Mouse (Mus musculus) olfactory bulb, adult 2 months (tissue): ENCODE results near the gene Cracr2b. TPM values are rescaled to one million over a fixed set of nuclear protein-coding genes. Genes with fewer than 3 reads are reported as not detected.
A peak's percentile ranks its signal among the peaks of the same experiment; 100 is the strongest.

Source experiments
- H3K27ac ChIP-seq: fragments of 200-500 bp; 2 replicates; pipeline ENCODE4 v1.5.1; 2012; ENCODE audit warnings: low read depth, low read length; ENCODE audit not compliant: insufficient read depth
- H3K4me1 ChIP-seq: fragments of 200-500 bp; 2 replicates; pipeline ENCODE4 v1.6.1; 2012; ENCODE audit warnings: low read length; ENCODE audit not compliant: control insufficient read depth, insufficient read depth
- H3K4me3 ChIP-seq: fragments of 200-500 bp; 2 replicates; pipeline ENCODE4 v1.5.1; 2012; ENCODE audit warnings: mild to moderate bottlenecking, low read depth, low read length, moderate library complexity; ENCODE audit not compliant: insufficient read depth
- CTCF ChIP-seq: fragments of 200-500 bp; IDR thresholded peaks from 2 replicates; pipeline ENCODE4 v1.5.1; 2012; ENCODE audit warnings: low read depth, mild to moderate bottlenecking, low read length, moderate library complexity; ENCODE audit not compliant: insufficient read depth
- POLR2A ChIP-seq: fragments of 200-500 bp; IDR thresholded peaks from 2 replicates; pipeline ENCODE4 v1.6.1; 2012; ENCODE audit warnings: mild to moderate bottlenecking, low read depth, low read length, moderate library complexity; ENCODE audit not compliant: insufficient read depth
- WGBS: fragments of 180-500 bp; shearing (Covaris S2); methylation state at CpG from one replicate; pipeline ENCODE4 v1.1.7; 2018; 5-methylcytosine and 5-hydroxymethylcytosine counted together
- polyA plus RNA-seq: library from polyadenylated mRNA; stranded (reverse); fragments of >200 nt; gene quantifications from 2 replicates; pipeline ENCODE4 v1.2.4, GENCODE M21; 2012; ENCODE audit warnings: low replicate concordance; ENCODE audit not compliant: missing spikeins, insufficient read depth, insufficient read length

Cracr2b gene
- polyA plus RNA-seq, 1 experiment, result not detected

- Histone ChIP-seq H3K4me1 (peaks cover 38% of the 10 kb centered on the region), H3K4me3 (peak within 1 kb of the TSS; percentile 82), H3K27ac (peak within 1 kb of the TSS; percentile 81)
- WGBS, result 5% methylated on average over 53 of the region's 53 CpGs
- peak; percentile 87 for TF ChIP-seq CTCF
- peak; percentile 77 for TF ChIP-seq POLR2A
Observed at GRCm38 (mm10) chr7:141437178-141438120, 23.4 kb upstream of the Cracr2b start, which contains the start of gene Slc25a22. Gene Slc25a22 (minus strand): TSS chr7:141437892.

GRCm38 (mm10) chr7:141438201-141438968, 22.5 kb upstream of the Cracr2b start:
- Histone ChIP-seq H3K27ac (no peak overlapping the region), H3K4me3 (no peak overlapping the region), H3K4me1 (peaks cover 33% of the 10 kb centered on the region)
- TF ChIP-seq POLR2A, result no peak
- TF ChIP-seq CTCF, result no peak
- WGBS, result 92% methylated on average over 12 of the region's 12 CpGs

- H3K27ac ChIP-seq, result no peak overlapping the region
- 94% methylated on average over 10 of the region's 10 CpGs for WGBS
- no peak overlapping the region for H3K4me3 ChIP-seq
- H3K4me1 ChIP-seq, result peaks cover 26% of the 10 kb centered on the region
- no peak for TF ChIP-seq CTCF
- no peak for TF ChIP-seq POLR2A
Observed at GRCm38 (mm10) chr7:141439140-141439679, 21.7 kb upstream of the Cracr2b start.

GRCm38 (mm10) chr7:141439811-141440210, 21.1 kb upstream of the Cracr2b start:
- H3K4me1 ChIP-seq, result peaks cover 22% of the 10 kb centered on the region
- H3K27ac ChIP-seq, result no peak overlapping the region
- H3K4me3 ChIP-seq, result no peak overlapping the region
- TF ChIP-seq CTCF, result no peak
- TF ChIP-seq POLR2A, result no peak
- 95% methylated on average over 11 of the region's 11 CpGs for whole genome bisulfite sequencing

- Histone ChIP-seq H3K27ac (no peak overlapping the region), H3K4me3 (no peak overlapping the region), H3K4me1 (peaks cover 16% of the 10 kb centered on the region)
- WGBS, result 17% methylated on average over 6 of the region's 6 CpGs
- TF ChIP-seq CTCF (peak; percentile 47; the same call in 1 of the 2 replicates), POLR2A (no peak)
Observed at GRCm38 (mm10) chr7:141440613-141441012, 20.3 kb upstream of the Cracr2b start.

- Histone ChIP-seq H3K27ac (no peak overlapping the region), H3K4me1 (peaks cover 12% of the 10 kb centered on the region), H3K4me3 (no peak overlapping the region)
- TF ChIP-seq POLR2A (no peak), CTCF (no peak)
- 95% methylated on average over 9 of the region's 9 CpGs for WGBS
Observed at GRCm38 (mm10) chr7:141441460-141441859, 19.4 kb upstream of the Cracr2b start.

GRCm38 (mm10) chr7:141442199-141442598, 18.7 kb upstream of the Cracr2b start:
- Histone ChIP-seq H3K4me1 (peaks cover 7% of the 10 kb centered on the region; the same call in 1 of the 2 replicates), H3K4me3 (no peak overlapping the region), H3K27ac (no peak overlapping the region)
- 94% methylated on average over 13 of the region's 13 CpGs for WGBS
- TF ChIP-seq POLR2A (no peak), CTCF (no peak)

GRCm38 (mm10) chr7:141443081-141443821, 17.6 kb upstream of the Cracr2b start:
- Histone ChIP-seq H3K27ac (no peak overlapping the region), H3K4me1 (peaks cover 7% of the 10 kb centered on the region; the same call in 1 of the 2 replicates), H3K4me3 (0 out of 2 replicates have a peak overlapping the region, but pooled peaks have one; percentile 12)
- TF ChIP-seq CTCF (no peak), POLR2A (no peak)
- WGBS, result 19% methylated on average over 12 of the region's 12 CpGs
